Mouse (Mus musculus): Measurements from ENCODE around the gene Ero1l. TPM values are rescaled to one million over a fixed set of nuclear protein-coding genes. Genes with fewer than 3 reads are reported as not detected.

Ero1l gene
- polyA plus RNA-seq (2015; fragmentation: Nextera tagmentation; extraction: Ambion mirVana), result 15.0 and 20.8 TPM in 2 replicates

GRCm38 (mm10) chr14:45318426-45319236, at the start of gene Ero1l:
Gene Ero1l (minus strand): TSS chr14:45318771.

GRCm38 (mm10) chr14:45350931-45351859, 32.6 kb upstream of the Ero1l start, which contains the start of gene Styx:
Gene Styx (plus strand): TSS chr14:45351093.

GRCm38 (mm10) chr14:45329589-45330181, 11.1 kb upstream of the Ero1l start, which contains the start of gene Psmc6:
Gene Psmc6 (plus strand): TSS chr14:45329788.

Other genes starting within 250 kb of the Ero1l start
- 16.7 and 17.1 TPM in 2 replicates for gene Gpr137c, start 99.1 kb downstream of the Ero1l start, polyA plus RNA-seq (2015; fragmentation: Nextera tagmentation; extraction: Ambion mirVana)
- gene Txndc16, start 98.4 kb downstream of the Ero1l start, polyA plus RNA-seq (2015; fragmentation: Nextera tagmentation; extraction: Ambion mirVana), result 28.0 and 29.5 TPM in 2 replicates
- 128 and 135 TPM in 2 replicates for gene Psmc6, start 11.0 kb upstream of the Ero1l start, polyA plus RNA-seq (2015; fragmentation: Nextera tagmentation; extraction: Ambion mirVana)
- 77.1 and 84.4 TPM in 2 replicates for gene Styx, start 32.3 kb upstream of the Ero1l start, polyA plus RNA-seq (2015; fragmentation: Nextera tagmentation; extraction: Ambion mirVana)
- gene Gnpnat1, start 86.1 kb upstream of the Ero1l start, polyA plus RNA-seq (2015; fragmentation: Nextera tagmentation; extraction: Ambion mirVana), result 23.0 and 23.9 TPM in 2 replicates
- gene Fermt2, start 211.3 kb upstream of the Ero1l start, polyA plus RNA-seq (2015; fragmentation: Nextera tagmentation; extraction: Ambion mirVana), result 107 and 120 TPM in 2 replicates